Mouse (Mus musculus) right cerebral cortex, postnatal 4 days (tissue): ENCODE data around the gene Nckap1l.

Experiments
- DNase-seq: peaks from one replicate; pipeline ENCODE4 v3.0.0-alpha.2; 2022

Nckap1l gene

GRCm38 (mm10) chr15:103501186-103501585, 47.6 kb downstream of the Nckap1l start:
- no peak for DNase-seq

GRCm38 (mm10) chr15:103502435-103503250, 49.0 kb downstream of the Nckap1l start, which contains the start of gene Pde1b:
Gene Pde1b (plus strand): TSS chr15:103503034.
- DNase-seq, result peak; percentile 72

GRCm38 (mm10) chr15:103503251-103503600, 49.6 kb downstream of the Nckap1l start:
- DNase-seq, result no peak

GRCm38 (mm10) chr15:103503660-103504059, 50.1 kb downstream of the Nckap1l start:
- DNase-seq, result peak; percentile 18

GRCm38 (mm10) chr15:103509317-103509716, 55.7 kb downstream of the Nckap1l start:
- DNase-seq, result no peak

- DNase-seq, result no peak
Measured at GRCm38 (mm10) chr15:103511652-103512051, 58.1 kb downstream of the Nckap1l start.

- no peak for DNase-seq
Measured at GRCm38 (mm10) chr15:103513621-103514031, 60.0 kb downstream of the Nckap1l start.

- peak; percentile 72 for DNase-seq
Measured at GRCm38 (mm10) chr15:103514119-103514518, 60.5 kb downstream of the Nckap1l start.

GRCm38 (mm10) chr15:103514914-103515313, 61.3 kb downstream of the Nckap1l start:
- DNase-seq, result no peak

- DNase-seq, result no peak
Measured at GRCm38 (mm10) chr15:103518600-103519385, 65.2 kb downstream of the Nckap1l start.

- no peak for DNase-seq
Measured at GRCm38 (mm10) chr15:103519386-103520378, 66.1 kb downstream of the Nckap1l start.

GRCm38 (mm10) chr15:103522458-103523099, 69.0 kb downstream of the Nckap1l start:
- DNase-seq, result no peak

- DNase-seq, result no peak
Measured at GRCm38 (mm10) chr15:103523156-103523555, 69.6 kb downstream of the Nckap1l start.

GRCm38 (mm10) chr15:103530372-103530771, 76.8 kb downstream of the Nckap1l start:
- DNase-seq, result peak; percentile 60

GRCm38 (mm10) chr15:103534054-103534620, 80.5 kb downstream of the Nckap1l start:
- DNase-seq, result no peak

GRCm38 (mm10) chr15:103535030-103535429, 81.4 kb downstream of the Nckap1l start:
- DNase-seq, result no peak

GRCm38 (mm10) chr15:103535786-103536185, 82.2 kb downstream of the Nckap1l start:
- DNase-seq, result no peak

GRCm38 (mm10) chr15:103536456-103536855, 82.9 kb downstream of the Nckap1l start:
- no peak for DNase-seq

GRCm38 (mm10) chr15:103537011-103537821, 83.6 kb downstream of the Nckap1l start:
- DNase-seq, result peak; percentile 52

GRCm38 (mm10) chr15:103537822-103538213, 84.2 kb downstream of the Nckap1l start, which contains the start of gene Ppp1r1a:
Gene Ppp1r1a (minus strand): TSS chr15:103538003.
- DNase-seq, result peak; percentile 84

- DNase-seq, result no peak
Measured at GRCm38 (mm10) chr15:103539259-103539658, 85.7 kb downstream of the Nckap1l start.
